In genomic region chr11:119210321-119211100, GRCm38 (mm10) we compare ENCODE assay signal across 8 mouse cellular contexts. TPM values are rescaled to one million over a fixed set of nuclear protein-coding genes. Genes with fewer than 3 reads are reported as not detected.
DNase-seq lines count a peak whose midpoint lies in the region; ATAC-seq lines count a peak whose summit lies in the region.

No protein-coding gene starts in this region.

- no peaks in the 10 kb centered on the region for H3K9me3 ChIP-seq in midbrain, embryonic 16.5 days (replicated peaks; ENCODE audit: control insufficient read depth, low read length, poor library complexity, severe bottlenecking)

- peak; percentile 55 for DNase-seq in kidney, adult 9 months
- no peak for DNase-seq in kidney, adult 11 months
- DNase-seq in cerebellum, adult 18-20 months, result peak; percentile 93 to 95
- DNase-seq in gastrocnemius, postnatal 36 days, result peak; percentile 77
- peak; percentile 79 to 86 for DNase-seq in layer of hippocampus, postnatal 10 days (ENCODE audit: low spot score in 2 of 2)
- DNase-seq in yolk sac, embryonic 10.5 days (ENCODE audit: low spot score), result no peak
- no peak for DNase-seq in kidney, postnatal 10 days

- H3K4me1 ChIP-seq in midbrain, embryonic 16.5 days (ENCODE audit: control insufficient read depth, insufficient read depth, low read length), result peaks cover 20% of the 10 kb centered on the region

- H3K4me2 ChIP-seq in midbrain, embryonic 16.5 days (ENCODE audit: low read length), result no peak overlapping the region

- peaks cover 13% of the 10 kb centered on the region for H3K36me3 ChIP-seq in midbrain, embryonic 16.5 days (ENCODE audit: control insufficient read depth, insufficient read depth, low read length)

- intact Hi-C loops in gastrocnemius, postnatal 36 days (cut with DNase I), result no loop called here

- no peak overlapping the region for H3K27ac ChIP-seq in midbrain, embryonic 16.5 days (ENCODE audit: low read length)

- no peak overlapping the region for H3K4me3 ChIP-seq in midbrain, embryonic 16.5 days (ENCODE audit: low read depth, low read length)

- WGBS in midbrain, embryonic 16.5 days, result 43% methylated on average over 32 of the region's 32 CpGs

- ATAC-seq in midbrain, embryonic 16.5 days, result 0 out of 2 replicates have a peak, but pooled peaks have one; percentile 5

- H3K27me3 ChIP-seq in midbrain, embryonic 16.5 days (ENCODE audit: control insufficient read depth, insufficient read depth, low read depth, low read length), result no peaks in the 10 kb centered on the region

- H3K9ac ChIP-seq in midbrain, embryonic 16.5 days (ENCODE audit: low read depth, low read length), result no peak overlapping the region; the same call in 1 of the 2 replicates

RNA-seq across cellular contexts. Expression of gene Tbc1d16, which starts 17.8 kb away (rescaled TPM):
- total RNA-seq in gastrocnemius, postnatal 36 days (2021), result 10 to 100 TPM; 19.2 to 23.2 TPM
- total RNA-seq in layer of hippocampus, postnatal 10 days (2021), result 100 to 1,000 TPM; 111 to 115 TPM
- 47.7 and 56.7 TPM in 2 replicates for polyA plus RNA-seq in midbrain, embryonic 16.5 days (2015; fragmentation: Nextera tagmentation; extraction: Ambion mirVana)

RNA-seq across cellular contexts. Expression of gene Ccdc40, which starts 17.9 kb away (rescaled TPM):
- total RNA-seq in gastrocnemius, postnatal 36 days (2021), result not detected
- total RNA-seq in layer of hippocampus, postnatal 10 days (2021), result 1 to 10 TPM; 4.8 to 5.2 TPM
- 18.0 and 20.1 TPM in 2 replicates for polyA plus RNA-seq in midbrain, embryonic 16.5 days (2015; fragmentation: Nextera tagmentation; extraction: Ambion mirVana)

RNA-seq across cellular contexts. Expression of gene Gaa, which starts 57.2 kb away (rescaled TPM):
- total RNA-seq in gastrocnemius, postnatal 36 days (2021), result 100 to 1,000 TPM; 122 to 134 TPM
- 100 to 1,000 TPM; 131 to 136 TPM for total RNA-seq in layer of hippocampus, postnatal 10 days (2021)
- 102 and 120 TPM in 2 replicates for polyA plus RNA-seq in midbrain, embryonic 16.5 days (2015; fragmentation: Nextera tagmentation; extraction: Ambion mirVana)

Comparison
In these comparisons a context has a peak if more than half of its experiments do, and no peak if none do; other contexts are left out.
1. DNase-seq: peak in kidney, adult 9 months (single experiment), cerebellum, adult 18-20 months (2 of 2), gastrocnemius, postnatal 36 days (2 of 2) and layer of hippocampus, postnatal 10 days (2 of 2); none in kidney, adult 11 months (single experiment), yolk sac, embryonic 10.5 days (single experiment) and kidney, postnatal 10 days (single experiment).
2. RNA of gene Tbc1d16, which starts 17.8 kb away (total RNA-seq): 111 to 115 TPM in layer of hippocampus, postnatal 10 days; 19.2 to 23.2 TPM in gastrocnemius, postnatal 36 days; every median in the first group is over 4 times any median in the second.
3. RNA of gene Ccdc40, which starts 17.9 kb away (total RNA-seq): 4.8 to 5.2 TPM in layer of hippocampus, postnatal 10 days; not detected in gastrocnemius, postnatal 36 days; every median in the first group is over 4 times any median in the second.